Mouse (Mus musculus): ENCODE measurements at regions not wholly inside any gene's neighbourhood (a gene's known extent, or its start where the extent isn't known, plus 50 kb on each side); places are given as distances from the start of the nearest gene placed in this dataset.

DNA sequence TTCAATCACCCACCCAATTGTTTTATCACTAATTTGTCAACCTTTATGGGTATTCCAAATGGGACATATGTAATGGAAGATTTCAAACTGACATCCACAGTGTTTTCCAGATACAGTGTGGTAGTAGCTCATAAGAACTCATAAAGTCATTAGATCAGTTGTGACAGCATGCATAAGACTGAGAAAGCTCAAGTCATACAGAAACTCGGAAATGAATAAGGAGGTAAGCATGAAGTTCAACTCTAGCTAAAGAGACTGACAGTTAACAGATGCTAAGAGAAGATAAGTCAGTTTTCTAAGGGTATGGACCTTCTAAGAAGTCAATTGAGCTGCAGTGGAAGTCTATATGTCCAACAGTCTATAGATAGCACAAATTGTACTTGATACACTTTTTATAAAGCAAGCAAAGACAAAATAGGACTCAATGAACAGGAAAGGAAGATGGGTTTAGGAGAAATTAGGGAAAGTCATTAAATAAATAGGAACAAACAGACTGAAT, 349.2 kb upstream of the Mef2c start:
- TF ChIP-seq CTCF (IDR thresholded peaks at IDR 0.05; ENCODE audit: low read depth, low read length) (no peak), POLR2A (IDR thresholded peaks at IDR 0.05; ENCODE audit: borderline replicate concordance, low read depth, low read length) (no peak)
